Mouse (Mus musculus) heart, embryonic 10.5 days (tissue): ENCODE measurements at regions not wholly inside any gene's neighbourhood (a gene's known extent, or its start where the extent isn't known, plus 50 kb on each side); places are given as distances from the start of the nearest gene placed in this dataset.

Source experiments
- DNase-seq: peaks from one replicate; pipeline ENCODE4 v3.0.0-alpha.2; 2017; ENCODE audit warnings: low spot score
- H3K27ac ChIP-seq: fragments of 300-500 bp; sonication (generic); 2 replicates; pipeline ENCODE4 v1.5.1; 2016; ENCODE audit warnings: mild to moderate bottlenecking
- H3K27me3 ChIP-seq: fragments of 300-500 bp; sonication (generic); 2 replicates; pipeline ENCODE4 v1.6.1; 2016; ENCODE audit warnings: mild to moderate bottlenecking; ENCODE audit not compliant: poor library complexity, insufficient read depth, severe bottlenecking
- H3K36me3 ChIP-seq: fragments of 300-500 bp; sonication (generic); 2 replicates; pipeline ENCODE4 v1.6.1; 2016; ENCODE audit warnings: mild to moderate bottlenecking, moderate library complexity
- H3K4me1 ChIP-seq: fragments of 300-500 bp; sonication (generic); 2 replicates; pipeline ENCODE4 v1.6.1; 2016; ENCODE audit warnings: mild to moderate bottlenecking
- H3K4me3 ChIP-seq: fragments of 300-500 bp; sonication (generic); 2 replicates; pipeline ENCODE4 v1.5.1; 2016; ENCODE audit warnings: mild to moderate bottlenecking, moderate library complexity
- H3K9me3 ChIP-seq: fragments of 300-500 bp; sonication (generic); 2 replicates; pipeline ENCODE4 v1.6.1; 2016; ENCODE audit warnings: mild to moderate bottlenecking, moderate library complexity
- WGBS: fragments of 180-500 bp; shearing (Covaris S2); methylation state at CpG from one replicate; pipeline ENCODE4 v1.1.7; 2016; 5-methylcytosine and 5-hydroxymethylcytosine counted together

- Histone ChIP-seq H3K4me3 (no peak overlapping the region), H3K27me3 (no peaks in the 10 kb centered on the region), H3K27ac (no peak overlapping the region), H3K9me3 (no peaks in the 10 kb centered on the region), H3K36me3 (no peaks in the 10 kb centered on the region), H3K4me1 (no peaks in the 10 kb centered on the region)
- DNase-seq: no peak
- WGBS: 42% methylated on average over 2 of the region's 2 CpGs
These were observed 676.8 kb upstream of the Alcam start for GRCm38 (mm10) chr16:53130677-53131076.

- H3K27me3 ChIP-seq: no peaks in the 10 kb centered on the region
- no peak overlapping the region for H3K4me3 ChIP-seq
- H3K4me1 ChIP-seq: no peaks in the 10 kb centered on the region
- WGBS: 79% methylated on average over 3 of the region's 3 CpGs
- no peaks in the 10 kb centered on the region for H3K9me3 ChIP-seq
- DNase-seq: no peak
- H3K27ac ChIP-seq: no peak overlapping the region
- no peaks in the 10 kb centered on the region for H3K36me3 ChIP-seq
These were observed 654.9 kb upstream of the Alcam start for GRCm38 (mm10) chr16:53108726-53109125.

GRCm38 (mm10) chr16:53095396-53095929 is 641.6 kb upstream of the Alcam start:
- no peaks in the 10 kb centered on the region for H3K4me1 ChIP-seq
- DNase-seq: no peak
- 62% methylated on average over 2 of the region's 2 CpGs for WGBS

GRCm38 (mm10) chr16:53073856-53074568 is 620.1 kb upstream of the Alcam start:
- 76% methylated on average over 6 of the region's 6 CpGs for WGBS
- DNase-seq: no peak

More at GRCm38 (mm10) chr16:53095396-53095929, 641.6 kb upstream of the Alcam start:
- Histone ChIP-seq H3K27me3 (no peaks in the 10 kb centered on the region), H3K27ac (no peak overlapping the region), H3K36me3 (no peaks in the 10 kb centered on the region), H3K4me3 (no peak overlapping the region), H3K9me3 (no peaks in the 10 kb centered on the region)

GRCm38 (mm10) chr16:53071887-53072682 is 618.2 kb upstream of the Alcam start:
- Histone ChIP-seq H3K4me3 (no peak overlapping the region), H3K27ac (no peak overlapping the region), H3K27me3 (no peaks in the 10 kb centered on the region), H3K9me3 (no peaks in the 10 kb centered on the region), H3K36me3 (no peaks in the 10 kb centered on the region), H3K4me1 (no peaks in the 10 kb centered on the region)
- no peak for DNase-seq
- WGBS: 84% methylated on average over 9 of the region's 9 CpGs

More at GRCm38 (mm10) chr16:53073856-53074568, 620.1 kb upstream of the Alcam start:
- Histone ChIP-seq H3K27me3 (no peaks in the 10 kb centered on the region), H3K9me3 (no peaks in the 10 kb centered on the region), H3K36me3 (no peaks in the 10 kb centered on the region), H3K4me1 (no peaks in the 10 kb centered on the region), H3K4me3 (no peak overlapping the region), H3K27ac (no peak overlapping the region)

- DNase-seq: no peak
- Histone ChIP-seq H3K9me3 (no peaks in the 10 kb centered on the region), H3K4me1 (no peaks in the 10 kb centered on the region), H3K27ac (no peak overlapping the region), H3K27me3 (no peaks in the 10 kb centered on the region), H3K36me3 (no peaks in the 10 kb centered on the region), H3K4me3 (no peak overlapping the region)
- WGBS: 80% methylated on average over 3 of the region's 3 CpGs
These were observed 610.3 kb upstream of the Alcam start for GRCm38 (mm10) chr16:53064151-53064550.

GRCm38 (mm10) chr16:53063061-53063460 is 609.2 kb upstream of the Alcam start:
- Histone ChIP-seq H3K36me3 (no peaks in the 10 kb centered on the region), H3K27ac (no peak overlapping the region), H3K4me1 (no peaks in the 10 kb centered on the region), H3K9me3 (no peaks in the 10 kb centered on the region), H3K4me3 (no peak overlapping the region), H3K27me3 (no peaks in the 10 kb centered on the region)
- no peak for DNase-seq
- WGBS: 81% methylated on average over 5 of the region's 5 CpGs

- no peaks in the 10 kb centered on the region for H3K4me1 ChIP-seq
- no peak for DNase-seq
- no peaks in the 10 kb centered on the region for H3K36me3 ChIP-seq
- H3K27ac ChIP-seq: no peak overlapping the region
- no peak overlapping the region for H3K4me3 ChIP-seq
- no peaks in the 10 kb centered on the region for H3K27me3 ChIP-seq
- no peaks in the 10 kb centered on the region for H3K9me3 ChIP-seq
- 63% methylated on average over 1 of the region's 1 CpGs for WGBS
These were observed 572.2 kb upstream of the Alcam start for GRCm38 (mm10) chr16:53026056-53026455.

GRCm38 (mm10) chr16:53011847-53012246 is 558.0 kb upstream of the Alcam start:
- no peak for DNase-seq
- 97% methylated on average over 1 of the region's 1 CpGs for WGBS
- no peak overlapping the region for H3K27ac ChIP-seq
- no peaks in the 10 kb centered on the region for H3K4me1 ChIP-seq
- H3K9me3 ChIP-seq: no peaks in the 10 kb centered on the region
- H3K4me3 ChIP-seq: no peak overlapping the region
- no peaks in the 10 kb centered on the region for H3K27me3 ChIP-seq
- no peaks in the 10 kb centered on the region for H3K36me3 ChIP-seq

GRCm38 (mm10) chr16:52988852-52989397 is 535.1 kb upstream of the Alcam start:
- Histone ChIP-seq H3K27ac (no peak overlapping the region), H3K27me3 (no peaks in the 10 kb centered on the region), H3K4me3 (no peak overlapping the region), H3K36me3 (no peaks in the 10 kb centered on the region), H3K4me1 (no peaks in the 10 kb centered on the region), H3K9me3 (no peaks in the 10 kb centered on the region)
- 83% methylated on average over 1 of the region's 1 CpGs for WGBS
- DNase-seq: no peak

- WGBS: 63% methylated on average over 1 of the region's 1 CpGs
- DNase-seq: no peak
- no peak overlapping the region for H3K4me3 ChIP-seq
- no peaks in the 10 kb centered on the region for H3K9me3 ChIP-seq
- H3K36me3 ChIP-seq: no peaks in the 10 kb centered on the region
- no peaks in the 10 kb centered on the region for H3K27me3 ChIP-seq
- H3K27ac ChIP-seq: no peak overlapping the region
- H3K4me1 ChIP-seq: no peaks in the 10 kb centered on the region
These were observed 530.5 kb upstream of the Alcam start for GRCm38 (mm10) chr16:52984336-52984735.

- 86% methylated on average over 2 of the region's 2 CpGs for WGBS
- Histone ChIP-seq H3K4me1 (no peaks in the 10 kb centered on the region), H3K36me3 (no peaks in the 10 kb centered on the region), H3K4me3 (no peak overlapping the region), H3K27me3 (no peaks in the 10 kb centered on the region), H3K27ac (no peak overlapping the region), H3K9me3 (no peaks in the 10 kb centered on the region)
- no peak for DNase-seq
These were observed 527.1 kb upstream of the Alcam start for GRCm38 (mm10) chr16:52980995-52981394.

- DNase-seq: no peak
- H3K4me1 ChIP-seq: no peaks in the 10 kb centered on the region
- WGBS: 91% methylated on average over 2 of the region's 2 CpGs
- no peaks in the 10 kb centered on the region for H3K27me3 ChIP-seq
- no peak overlapping the region for H3K27ac ChIP-seq
- no peaks in the 10 kb centered on the region for H3K9me3 ChIP-seq
- H3K4me3 ChIP-seq: no peak overlapping the region
- no peaks in the 10 kb centered on the region for H3K36me3 ChIP-seq
These were observed 518.9 kb upstream of the Alcam start for GRCm38 (mm10) chr16:52972811-52973210.
